Mouse (Mus musculus): ENCODE measurements around the gene Tnrc18.

The Tnrc18 gene

DNA sequence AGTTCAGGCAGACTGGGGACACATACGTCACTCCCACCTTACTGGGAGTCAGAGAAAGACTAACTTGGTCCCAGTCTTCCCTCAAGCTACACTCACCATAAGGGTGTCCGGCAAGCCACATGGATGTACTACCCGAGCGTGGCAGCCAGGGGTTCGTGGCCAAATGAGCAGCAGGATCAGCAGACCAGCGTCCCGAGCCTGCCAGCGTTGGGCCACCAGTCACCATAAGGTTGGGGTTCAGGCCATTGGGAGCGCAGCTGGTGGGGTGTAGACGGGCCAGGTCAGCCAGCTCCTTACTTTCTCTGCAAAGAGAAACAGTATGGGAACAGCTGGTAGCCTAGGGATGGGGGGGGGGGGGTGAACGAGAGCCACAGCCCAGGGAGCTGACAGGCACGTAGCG, 41.4 kb downstream of the Tnrc18 start:
- DNase-seq (ENCODE audit: low spot score), result no peak

DNA sequence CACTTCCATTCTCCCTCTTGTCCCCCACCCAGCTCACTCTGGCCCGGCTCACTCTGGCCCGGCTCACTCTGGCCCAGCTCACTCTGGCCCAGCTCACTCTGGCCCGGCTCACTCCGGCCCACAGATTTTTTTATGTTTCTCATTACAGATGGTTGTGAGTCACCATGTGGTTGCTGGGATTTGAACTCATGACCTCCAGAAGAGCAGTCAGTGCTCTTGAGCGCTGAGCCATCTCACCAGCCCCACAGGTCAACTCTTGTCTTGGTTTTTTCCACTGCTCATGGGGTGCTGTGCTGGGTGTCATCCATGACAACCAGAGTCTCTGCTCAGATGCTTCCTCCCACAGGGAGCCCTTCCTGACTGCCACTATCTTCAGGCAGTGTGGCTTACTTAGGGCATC, 42.7 kb downstream of the Tnrc18 start:
- no peak for DNase-seq (ENCODE audit: low spot score)

DNA sequence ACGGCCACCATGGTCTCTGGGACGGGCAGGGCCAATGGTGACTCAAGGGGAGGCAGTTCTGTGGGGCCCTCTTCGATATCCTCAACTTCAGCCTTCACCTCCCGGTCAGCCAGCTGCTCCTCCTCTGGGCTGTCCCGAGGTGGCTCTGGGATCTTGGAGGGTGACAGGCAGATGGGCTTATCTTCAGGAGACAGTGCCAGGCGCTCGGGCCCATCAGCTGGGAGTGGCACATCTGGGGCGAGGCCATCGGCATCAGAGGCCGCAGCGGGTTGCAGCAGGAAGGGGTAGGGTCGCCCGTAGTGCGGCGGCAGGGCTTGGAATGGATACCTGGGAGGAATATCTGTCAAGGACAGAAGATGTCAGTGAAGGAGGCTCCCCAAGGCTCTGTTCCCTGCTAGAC, 45.5 kb downstream of the Tnrc18 start:
- no peak for DNase-seq (ENCODE audit: low spot score)

DNA sequence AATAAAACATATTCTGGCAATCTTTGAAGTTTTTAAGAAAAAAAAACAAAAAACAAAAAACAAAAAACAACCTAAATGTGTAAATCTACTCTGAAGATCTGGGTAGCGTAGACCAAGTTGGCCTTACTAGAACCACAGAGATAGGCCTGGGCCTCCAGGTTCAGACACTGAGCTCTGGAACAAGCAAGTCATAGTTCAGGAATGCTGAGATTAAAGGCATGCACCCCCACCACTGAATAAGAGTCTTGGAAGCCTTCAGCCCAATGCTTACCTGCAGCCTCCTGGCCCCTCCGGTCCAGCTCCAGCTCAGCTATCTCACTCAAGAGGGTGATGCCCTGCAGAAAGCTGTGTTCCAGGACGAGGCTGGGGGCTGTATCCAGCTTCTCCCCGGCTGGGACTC, 46.4 kb downstream of the Tnrc18 start:
- no peak for DNase-seq (ENCODE audit: low spot score)

DNA sequence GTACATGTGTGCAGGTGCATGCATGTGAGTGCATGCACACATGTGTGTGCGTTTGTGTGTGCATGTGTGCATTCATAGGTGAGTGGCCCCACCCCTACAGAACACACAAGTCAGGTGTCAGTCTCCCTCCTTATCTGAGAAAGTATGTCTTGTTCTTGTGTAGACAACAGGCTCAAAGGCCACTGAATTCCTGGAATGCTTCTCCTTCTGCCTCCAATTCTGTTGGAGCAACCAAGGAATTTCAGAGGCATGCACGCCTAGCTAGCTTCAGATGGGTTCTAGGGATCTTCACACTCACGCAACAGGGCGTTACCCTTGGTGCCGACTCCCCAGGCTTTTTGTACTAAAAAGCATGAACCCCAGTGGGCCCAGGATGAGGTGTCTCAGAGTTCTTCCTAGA, 47.8 kb downstream of the Tnrc18 start:
- DNase-seq (ENCODE audit: low spot score), result no peak

DNA sequence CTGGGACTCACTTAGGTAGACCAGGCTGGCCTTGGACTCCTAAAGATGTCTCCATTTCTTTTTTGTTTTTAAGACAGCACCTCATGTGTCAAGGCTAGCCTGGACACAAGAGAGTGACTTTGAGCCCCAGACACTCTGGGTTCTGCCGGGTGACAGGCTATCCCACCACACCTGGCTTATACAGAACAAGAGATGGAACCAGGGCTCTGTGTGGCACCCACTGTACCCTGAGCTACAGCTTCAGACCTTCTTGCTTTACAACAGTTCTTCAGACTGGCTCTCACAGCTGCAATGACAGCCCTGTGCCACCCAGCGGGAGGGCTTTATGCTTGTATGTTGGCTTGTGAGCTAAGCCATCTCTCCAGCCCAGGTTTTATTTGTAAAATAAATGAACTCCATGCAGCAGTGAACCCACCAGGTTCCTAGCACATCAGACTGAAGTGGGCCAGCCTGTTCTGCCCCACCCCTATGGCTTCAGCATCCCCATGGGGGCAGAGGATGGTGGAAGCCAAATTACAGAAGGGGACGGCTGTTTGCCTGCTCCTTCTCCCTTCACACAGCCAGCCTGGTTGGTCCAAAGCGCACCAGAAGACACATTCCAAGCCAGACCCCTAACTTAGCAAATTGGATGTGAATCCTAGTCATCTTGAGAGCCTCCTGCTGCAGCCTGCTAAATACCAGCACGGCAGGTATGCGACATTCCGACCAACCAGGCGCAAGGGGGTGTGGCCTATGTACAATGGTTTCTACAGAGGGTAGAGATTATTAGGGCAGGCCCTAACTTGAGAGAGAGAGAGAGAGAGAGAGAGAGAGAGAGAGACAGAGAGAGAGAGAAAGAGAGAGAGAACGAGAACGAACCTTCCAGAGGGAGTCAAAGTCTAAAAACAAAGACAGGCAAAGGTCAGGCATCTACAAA, 48.9 kb downstream of the Tnrc18 start:
- no peak for DNase-seq (ENCODE audit: low spot score)

DNA sequence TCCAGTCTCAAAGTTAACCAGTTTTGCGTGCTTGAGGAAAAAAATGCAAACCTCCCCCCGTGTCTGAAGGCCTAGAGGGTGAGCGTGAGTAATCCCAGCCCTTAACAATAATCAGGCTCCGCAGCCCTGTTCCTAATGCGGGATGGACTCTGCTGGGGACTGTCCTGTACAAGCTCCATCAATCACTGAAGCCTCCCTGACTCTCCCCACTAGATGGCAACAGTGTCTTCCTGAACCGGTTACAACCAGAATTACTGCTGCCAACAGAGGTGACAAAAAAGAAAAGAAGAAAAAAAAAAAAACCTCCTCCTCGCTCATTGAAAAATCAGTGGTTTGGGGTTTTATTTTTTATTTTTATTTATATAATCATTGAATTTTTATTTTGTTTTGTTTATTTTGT, 49.5 kb downstream of the Tnrc18 start:
- no peak for DNase-seq (ENCODE audit: low spot score)

DNA sequence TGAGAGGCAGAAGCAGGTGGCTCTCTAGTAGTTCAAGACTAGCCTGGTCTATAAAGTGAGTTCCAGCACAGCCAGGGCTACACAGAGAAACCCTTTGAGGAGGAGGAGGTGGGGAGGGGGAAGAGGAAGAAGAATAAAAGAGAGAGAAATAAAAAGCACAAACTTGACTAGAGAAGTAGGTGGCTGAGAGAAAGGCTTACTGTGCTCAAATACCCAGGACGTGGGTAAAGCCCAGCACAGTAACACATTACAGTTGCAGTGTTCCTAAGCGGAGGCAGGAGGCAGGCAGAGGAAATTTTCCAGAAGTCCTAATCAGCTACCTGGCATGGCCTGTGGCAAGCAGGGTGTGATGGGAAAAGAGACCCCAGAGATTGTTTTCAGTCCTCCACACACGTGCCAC, 50.8 kb downstream of the Tnrc18 start:
- DNase-seq (ENCODE audit: low spot score), result no peak

DNA sequence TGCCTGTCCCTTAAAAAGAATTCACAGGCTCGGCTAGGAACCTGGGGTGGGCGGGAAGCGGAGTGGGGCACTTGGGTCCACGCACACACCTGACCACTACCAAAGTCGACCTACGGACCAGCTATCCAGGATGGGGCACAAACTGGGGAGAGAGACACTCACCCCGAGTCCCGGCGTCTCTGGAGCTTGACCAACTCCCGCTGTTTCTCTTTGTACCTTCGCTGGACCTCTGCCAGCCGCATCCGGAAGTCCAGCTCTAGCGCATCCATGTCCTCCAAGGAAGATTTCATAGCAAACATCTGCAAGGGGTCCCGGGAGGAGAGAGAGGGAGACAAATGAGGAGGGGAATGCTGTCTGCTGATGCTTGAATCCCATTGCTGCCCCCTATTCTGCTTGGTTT, 52.6 kb downstream of the Tnrc18 start:
- no peak for DNase-seq (ENCODE audit: low spot score)

DNA sequence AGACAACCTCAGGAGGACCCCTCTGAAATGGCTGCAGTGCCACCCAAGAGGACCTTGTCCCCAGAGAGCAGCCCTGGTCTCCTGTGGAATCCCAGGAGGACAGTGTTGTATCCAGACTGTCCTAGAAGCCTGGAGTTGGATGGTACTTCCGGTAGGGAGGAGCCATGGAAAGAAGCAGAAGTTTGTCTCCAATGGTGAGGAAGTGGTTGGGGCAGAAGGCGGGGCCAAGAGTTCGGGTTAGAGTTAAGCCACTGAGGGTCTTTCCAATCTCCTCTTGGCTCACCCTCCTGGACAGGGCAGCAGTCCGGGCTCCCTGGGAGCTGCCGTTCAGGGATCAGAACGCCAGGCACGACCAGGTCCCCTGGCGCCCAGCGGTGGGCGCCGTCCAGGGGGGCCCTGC, 53.2 kb downstream of the Tnrc18 start:
- DNase-seq (ENCODE audit: low spot score), result no peak

DNA sequence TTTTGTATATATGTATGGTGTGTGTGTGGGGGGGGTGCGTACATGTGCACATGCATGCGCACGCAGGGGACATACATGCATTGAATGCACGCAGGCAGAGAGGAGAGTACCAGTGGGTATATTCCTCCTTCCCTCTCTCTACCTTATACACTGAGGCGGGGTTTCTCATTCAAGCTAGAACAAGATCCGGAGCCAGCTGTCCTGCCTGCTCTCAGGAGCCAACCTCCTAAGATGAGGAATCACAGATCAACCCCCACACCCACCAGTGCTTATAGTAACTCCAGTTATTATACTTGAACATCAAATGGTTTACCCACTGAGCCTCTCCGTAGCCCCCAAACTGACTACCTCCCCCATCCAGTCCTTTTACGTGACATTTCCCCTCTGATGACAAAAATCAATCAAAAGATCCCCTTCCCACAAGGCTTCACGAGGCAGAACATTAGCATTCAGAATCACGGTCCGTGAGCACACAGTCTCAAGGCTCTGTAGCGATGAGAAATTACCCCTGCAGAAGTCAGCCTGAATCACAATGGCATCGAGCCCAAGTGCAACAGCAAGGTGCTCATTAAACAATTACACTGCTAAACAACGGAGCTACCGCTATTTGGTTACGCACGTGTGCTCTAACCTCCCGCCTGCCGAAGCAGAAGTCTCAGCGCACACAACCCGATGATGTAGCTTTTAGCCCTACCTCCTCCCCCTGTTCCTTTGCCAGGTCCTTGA, 55.2 kb downstream of the Tnrc18 start:
- no peak for DNase-seq (ENCODE audit: low spot score)

DNA sequence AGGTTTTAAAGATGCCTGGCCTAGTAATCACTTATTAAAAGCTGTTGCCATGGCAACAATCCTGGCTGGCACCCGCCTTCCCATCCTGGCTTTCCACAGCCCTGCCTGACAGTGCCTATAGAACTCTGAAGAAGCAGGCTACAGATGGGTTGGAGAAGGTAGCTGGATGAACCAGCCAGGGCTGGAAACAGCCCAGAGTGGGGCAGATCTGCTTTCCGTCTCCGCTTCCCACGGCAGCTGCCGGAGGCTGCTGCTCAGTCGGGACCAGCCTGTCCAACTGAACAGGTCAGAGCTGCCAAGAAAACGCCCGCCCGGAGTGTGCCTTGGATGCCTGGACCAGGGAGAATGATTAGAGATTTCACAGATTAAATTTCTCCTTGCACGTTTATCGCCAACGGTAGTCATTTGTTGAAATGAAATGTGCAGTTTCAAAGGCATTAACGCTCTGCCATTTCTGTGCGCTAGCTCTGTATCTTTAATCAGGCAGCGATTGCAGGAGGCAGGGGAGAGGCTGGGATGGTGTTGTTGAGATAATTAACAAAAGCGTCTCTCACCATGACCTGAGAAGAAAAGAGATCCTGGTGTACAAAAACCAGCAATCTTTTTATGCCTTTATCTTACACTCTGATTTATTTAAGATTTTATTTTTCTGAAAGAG, 56.0 kb downstream of the Tnrc18 start:
- no peak for DNase-seq (ENCODE audit: low spot score)

DNA sequence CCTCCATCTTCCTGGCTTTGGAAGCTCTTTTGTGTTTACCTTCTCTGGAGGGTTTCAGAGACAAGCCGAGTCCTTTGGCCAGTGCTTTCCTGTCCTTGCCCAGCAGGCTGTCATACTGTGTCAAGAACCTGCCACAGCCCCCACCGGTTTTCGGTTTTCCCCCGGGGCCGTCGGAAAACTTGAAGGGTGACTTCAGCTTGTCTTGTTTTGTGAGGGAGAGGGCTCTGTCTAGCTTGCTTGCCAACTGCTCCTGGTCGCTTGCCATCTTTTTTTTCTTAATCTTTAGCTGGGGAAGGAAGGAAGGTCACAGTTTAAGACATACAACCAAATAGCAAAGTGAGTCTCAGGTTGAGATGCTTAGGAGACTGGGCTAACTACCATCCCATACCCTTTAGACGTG, 57.7 kb downstream of the Tnrc18 start:
- DNase-seq (ENCODE audit: low spot score), result no peak

DNA sequence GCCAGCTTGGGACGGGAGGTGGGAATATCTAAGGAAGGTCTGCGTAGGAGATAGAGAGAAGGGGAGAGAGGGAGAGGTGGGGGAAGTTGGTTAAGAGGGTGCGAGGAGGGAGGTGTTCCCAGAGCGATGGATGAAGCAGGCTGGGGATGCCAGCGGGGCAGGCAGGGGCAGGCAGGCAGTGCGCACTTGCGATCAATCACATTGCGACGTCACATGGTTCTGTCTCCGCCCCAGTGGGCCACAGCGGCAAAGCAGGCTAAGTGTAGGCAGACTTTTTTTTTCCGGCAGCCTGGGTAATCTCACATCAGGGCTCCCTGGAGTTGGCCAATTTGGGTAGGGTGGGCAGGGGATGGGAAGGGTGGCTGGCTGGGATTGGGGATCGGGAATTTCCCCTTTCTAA, 65.2 kb downstream of the Tnrc18 start:
- DNase-seq (ENCODE audit: low spot score), result no peak

DNA sequence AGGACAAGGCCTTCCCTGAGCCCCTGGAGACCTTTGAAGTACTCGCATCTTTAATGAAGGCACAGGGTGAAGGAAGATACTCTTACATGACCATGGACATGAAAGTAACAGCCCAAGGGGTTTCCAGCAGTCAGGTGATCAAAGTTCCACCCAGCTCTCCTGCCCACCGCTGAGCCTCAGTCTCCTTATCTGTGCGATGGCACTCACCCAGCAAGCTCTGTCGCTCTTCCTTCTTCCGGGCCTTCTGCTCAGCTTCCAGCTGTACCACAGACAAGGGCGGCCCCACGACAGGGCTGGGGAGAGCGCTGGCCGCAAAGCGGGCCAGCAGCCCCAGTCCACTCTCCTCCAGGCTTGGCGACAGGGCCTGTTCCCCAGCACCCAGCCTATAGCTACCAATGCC, 67.3 kb downstream of the Tnrc18 start:
- no peak for DNase-seq (ENCODE audit: low spot score)

DNA sequence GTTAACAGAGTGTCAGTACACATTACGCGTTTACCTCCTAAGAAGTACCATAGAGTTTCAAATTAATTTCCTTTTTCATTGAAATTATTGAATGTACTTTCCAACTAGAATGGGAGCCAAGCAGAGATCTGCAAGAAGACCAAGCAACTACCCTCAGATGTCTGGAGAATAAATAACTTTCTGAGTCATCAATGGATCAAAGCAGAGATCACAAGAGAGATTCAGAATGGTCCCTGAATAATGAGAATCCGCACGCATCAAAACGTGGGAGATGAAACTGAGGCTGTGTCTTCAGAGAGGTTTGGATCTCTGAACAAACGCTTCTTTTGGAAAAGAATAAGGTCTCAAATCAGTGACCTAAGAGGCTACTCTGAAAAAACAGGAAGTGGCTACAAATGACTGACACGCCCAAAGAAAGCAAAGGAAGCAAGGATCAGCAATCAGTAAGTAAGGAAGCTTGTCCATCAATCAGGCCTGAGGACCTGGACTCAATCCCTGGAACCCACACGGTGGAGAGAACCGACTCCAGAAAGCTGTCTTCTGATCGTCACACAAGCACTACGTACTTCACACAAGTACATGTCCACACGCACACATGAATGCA, 70.3 kb downstream of the Tnrc18 start:
- DNase-seq (ENCODE audit: low spot score), result no peak

DNA sequence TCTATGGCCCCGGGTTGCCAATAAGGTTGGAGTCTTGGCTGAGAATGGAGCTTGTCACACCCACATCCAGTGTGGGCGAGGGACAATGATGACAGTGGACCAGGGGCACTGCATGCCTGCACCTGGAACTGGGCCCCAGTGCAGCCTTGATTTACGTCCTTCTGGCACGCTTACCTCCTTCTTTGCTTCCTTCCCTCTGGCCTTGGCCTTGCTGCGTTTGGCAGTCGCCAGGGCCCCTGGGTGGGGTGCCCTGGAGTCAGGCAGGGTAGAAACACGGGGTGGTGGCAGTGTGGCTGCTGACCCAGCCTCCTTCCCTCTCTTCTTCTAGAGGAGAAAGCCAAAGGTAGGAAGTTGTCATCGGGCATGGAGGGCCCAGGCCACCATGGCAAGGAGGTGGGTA, 77.5 kb downstream of the Tnrc18 start:
- DNase-seq (ENCODE audit: low spot score), result no peak

DNA sequence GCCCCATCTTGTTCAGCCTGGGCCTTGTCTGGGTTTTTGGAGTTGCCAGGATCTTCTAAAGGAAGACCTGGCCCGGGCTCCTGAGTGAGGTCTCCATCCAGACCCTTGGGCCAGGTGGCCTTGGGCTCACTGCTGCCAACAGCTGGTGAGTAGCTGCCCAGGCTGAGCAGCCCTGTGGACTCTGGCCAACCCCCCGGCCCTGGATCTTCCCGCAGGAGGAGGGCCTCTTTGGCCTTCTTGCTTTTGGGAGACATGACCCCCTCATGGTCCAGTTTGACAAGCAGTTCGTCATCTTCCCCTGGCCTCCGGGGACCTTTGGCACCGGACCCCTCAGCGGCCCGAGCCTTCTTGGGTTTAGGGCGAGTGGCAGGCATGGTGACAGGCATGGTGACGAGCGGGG, 85.5 kb downstream of the Tnrc18 start:
- DNase-seq (ENCODE audit: low spot score), result no peak

DNA sequence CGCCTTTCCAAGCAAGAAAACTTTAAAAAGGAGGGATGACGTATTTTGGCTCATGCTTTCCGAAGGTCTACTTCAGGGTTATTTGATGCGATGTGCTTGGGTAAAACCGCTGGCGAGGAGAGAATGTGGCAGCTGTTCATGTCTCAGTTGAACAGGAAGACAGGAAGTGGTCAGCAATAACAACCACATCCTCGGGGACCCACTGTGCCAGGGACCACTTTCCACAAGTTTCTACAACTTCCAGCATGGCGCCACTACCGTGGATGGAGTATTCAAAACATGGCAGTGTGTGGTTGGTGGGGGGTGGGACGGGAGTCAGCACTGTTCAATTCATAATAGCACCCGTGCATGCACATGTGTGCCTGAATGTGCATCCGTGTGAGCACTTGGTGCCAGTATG, 87.2 kb downstream of the Tnrc18 start:
- no peak for DNase-seq (ENCODE audit: low spot score)

DNA sequence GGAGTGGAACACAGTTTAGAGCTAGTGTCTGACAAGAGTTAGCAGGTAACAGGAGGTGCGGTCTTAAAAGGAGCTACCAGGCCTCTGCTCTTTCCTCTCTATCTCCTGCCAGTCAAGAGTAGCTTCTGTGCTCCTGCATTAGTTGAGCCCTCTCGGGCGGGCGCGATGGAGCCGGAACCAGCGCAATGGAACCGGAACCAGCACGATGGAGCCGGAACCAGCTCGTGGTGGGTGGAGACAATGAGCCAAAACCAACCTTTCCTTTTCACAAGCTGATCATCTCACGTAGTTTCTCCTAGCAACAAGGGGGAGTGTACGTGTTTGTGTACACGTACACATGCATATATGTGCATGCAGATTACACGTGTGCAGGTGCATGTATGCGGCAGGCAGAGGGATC, 89.2 kb downstream of the Tnrc18 start:
- no peak for DNase-seq (ENCODE audit: low spot score)

DNA sequence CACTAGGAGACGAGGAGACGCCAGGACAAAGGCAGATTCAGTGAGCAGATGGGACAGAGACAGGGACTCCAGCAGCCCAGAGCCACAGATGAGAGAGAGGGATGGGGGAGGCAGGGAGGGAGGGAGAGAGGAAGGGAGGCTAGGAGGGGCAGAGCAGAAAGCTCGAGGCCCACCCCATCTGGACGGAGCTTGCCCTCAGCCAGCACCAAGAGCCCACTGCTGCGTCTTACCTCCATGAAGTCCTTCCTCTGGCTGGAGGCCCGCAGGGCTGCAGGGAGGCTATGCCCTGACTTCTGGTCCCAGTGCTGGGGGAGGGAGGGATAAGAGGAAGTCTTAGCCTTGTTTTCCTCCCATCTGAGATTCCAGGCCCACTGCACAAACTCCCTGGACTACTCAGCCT, 90.7 kb downstream of the Tnrc18 start:
- DNase-seq (ENCODE audit: low spot score), result no peak

DNA sequence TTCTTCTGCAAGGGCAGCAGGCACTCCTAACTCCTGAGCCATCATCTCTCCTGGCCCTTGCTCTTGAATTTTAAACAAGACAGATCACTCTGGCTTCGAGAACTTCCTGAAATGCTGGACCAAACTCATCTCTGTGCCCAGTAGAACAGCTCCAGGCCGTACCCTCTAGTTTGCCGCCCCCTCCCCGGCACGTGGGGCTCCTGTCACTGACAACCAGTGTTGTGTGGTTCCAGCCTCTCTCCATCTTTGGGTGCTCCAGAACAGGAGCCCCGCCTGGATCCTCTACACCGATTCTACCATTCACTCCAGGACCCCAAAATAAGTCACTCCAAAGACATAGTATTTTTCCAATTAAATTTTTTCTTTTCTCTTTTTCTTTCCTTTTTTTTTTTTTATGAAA, 93.2 kb downstream of the Tnrc18 start:
- no peak for DNase-seq (ENCODE audit: low spot score)
